Mouse (Mus musculus) small intestine, adult 2 months (tissue): ENCODE measurements around the gene Tns4.

Source experiments
- CTCF ChIP-seq: fragments of 200-500 bp; IDR thresholded peaks from 2 replicates; pipeline ENCODE4 v1.5.1; 2012; ENCODE audit warnings: low read depth, mild to moderate bottlenecking, control low read depth, inconsistent platforms, low read length, moderate library complexity, mixed read lengths; ENCODE audit not compliant: insufficient replicate concordance, insufficient read length; ENCODE audit errors: extremely low read depth
- POLR2A ChIP-seq: fragments of 200-500 bp; IDR thresholded peaks from 2 replicates; pipeline ENCODE4 v1.6.1; 2012; ENCODE audit warnings: low read depth, mild to moderate bottlenecking, control low read depth, inconsistent platforms, low read length, moderate library complexity

- no peak for TF ChIP-seq POLR2A
- TF ChIP-seq CTCF, result no peak
Observed at GRCm38 (mm10) chr11:99068455-99068854, 20.7 kb downstream of the Tns4 start.
